Mouse (Mus musculus): ENCODE measurements around the gene Vipas39. TPM values are rescaled to one million over a fixed set of nuclear protein-coding genes. Genes with fewer than 3 reads are reported as not detected.
"Not testable (repeated sequence)": the region's sequence is repeated elsewhere in the genome, so short reads cannot be mapped to it uniquely, and the experiment has no call there.

Vipas39 gene
- polyA plus RNA-seq, 1 experiment from 2014 or later, result 79.1 TPM

DNA sequence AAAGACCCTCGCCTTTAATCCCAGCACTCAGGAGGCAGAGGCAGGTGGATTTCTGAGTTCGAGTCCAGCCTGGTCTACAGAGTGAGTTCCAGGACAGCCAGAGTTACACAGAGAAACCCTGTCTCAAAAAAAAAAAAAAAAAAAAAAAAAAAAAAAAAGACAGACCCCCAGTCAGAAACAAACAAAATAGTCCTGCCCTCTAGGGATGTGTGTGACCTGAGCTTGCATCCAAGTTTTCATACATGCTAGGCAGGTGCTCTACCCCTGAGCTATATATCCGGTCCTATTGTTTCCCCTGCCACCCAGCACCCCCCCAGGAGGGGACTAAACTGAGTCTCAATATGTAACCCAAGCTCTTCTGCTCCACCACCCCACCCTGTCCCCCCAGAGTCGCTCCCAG lies 11.2 kb upstream of the Vipas39 start:
- H3K27ac ChIP-seq (ENCODE audit: low read length); H3K4me3 ChIP-seq (replicated peaks; ENCODE audit: low read length); H3K27me3 ChIP-seq (replicated peaks; ENCODE audit: control insufficient read depth, insufficient read depth, low read length); ATAC-seq; H3K4me1 ChIP-seq (replicated peaks; ENCODE audit: control insufficient read depth, insufficient read depth, low read length); H3K9me3 ChIP-seq (ENCODE audit: control insufficient read depth, low read length); H3K9ac ChIP-seq (replicated peaks; ENCODE audit: low read depth, low read length); H3K4me2 ChIP-seq (ENCODE audit: low read length): not testable (repeated sequence)
- WGBS, result 88% methylated on average over 4 of the region's 4 CpGs
- peaks cover 22% of the 10 kb centered on the region for H3K36me3 ChIP-seq (ENCODE audit: control insufficient read depth, insufficient read depth)

DNA sequence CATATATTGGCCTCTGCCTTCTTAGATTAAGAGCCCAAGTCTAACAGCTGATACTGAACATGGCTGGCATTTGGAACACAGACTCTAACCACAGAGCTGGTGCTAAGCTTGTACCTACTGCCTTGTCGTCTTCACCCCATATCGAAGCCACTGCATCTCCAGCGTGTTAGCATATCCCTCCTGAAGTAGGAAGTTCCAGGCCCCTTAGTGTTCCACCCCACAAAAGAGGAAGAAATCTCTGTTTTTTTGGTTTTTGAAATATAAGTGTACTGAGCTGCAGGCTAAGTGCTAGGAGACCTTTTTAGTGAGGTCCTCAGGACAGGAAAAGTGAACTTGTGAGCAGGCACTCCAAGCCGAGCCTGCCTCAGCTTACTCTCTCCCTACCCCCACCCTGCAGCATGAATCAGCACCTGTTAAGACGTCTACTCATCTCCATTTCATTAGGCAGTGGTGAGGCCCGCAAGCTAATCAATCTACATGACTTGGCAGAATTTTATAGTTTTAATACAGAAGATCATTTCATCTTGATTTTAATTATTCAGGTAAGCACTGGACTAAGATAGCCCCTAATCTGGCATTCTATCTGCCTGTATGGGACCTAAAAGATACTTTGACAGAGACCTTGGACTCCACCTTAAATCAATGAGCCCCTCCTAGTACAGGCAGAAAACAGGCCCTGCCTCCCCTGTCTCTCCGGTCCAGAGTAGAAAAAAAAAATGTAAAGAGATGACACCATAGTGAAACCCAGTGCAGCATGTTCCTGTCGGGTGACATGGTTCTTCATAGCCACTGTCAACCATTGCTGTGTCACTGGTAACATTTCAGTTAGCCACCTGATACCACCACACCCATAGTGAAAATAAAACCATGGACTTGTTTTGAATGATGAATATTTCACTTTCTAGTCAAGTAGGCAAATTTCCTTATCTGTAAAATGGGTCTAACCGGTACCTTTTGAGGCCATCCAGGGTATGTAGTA lies 9.1 kb upstream of the Vipas39 start:
- WGBS, result 90% methylated on average over 9 of the region's 9 CpGs
- no peak overlapping the region for H3K9ac ChIP-seq (replicated peaks; ENCODE audit: low read depth, low read length)
- no peaks in the 10 kb centered on the region for H3K4me1 ChIP-seq (replicated peaks; ENCODE audit: control insufficient read depth, insufficient read depth, low read length)
- ATAC-seq, result no peak
- peaks cover 35% of the 10 kb centered on the region for H3K36me3 ChIP-seq (ENCODE audit: control insufficient read depth, insufficient read depth)
- no peaks in the 10 kb centered on the region for H3K27me3 ChIP-seq (replicated peaks; ENCODE audit: control insufficient read depth, insufficient read depth, low read length)
- no peak overlapping the region for H3K27ac ChIP-seq (ENCODE audit: low read length)
- H3K4me3 ChIP-seq (replicated peaks; ENCODE audit: low read length), result no peak overlapping the region
- no peaks in the 10 kb centered on the region for H3K9me3 ChIP-seq (ENCODE audit: control insufficient read depth, low read length)
- H3K4me2 ChIP-seq (ENCODE audit: low read length), result no peak overlapping the region

GRCm38 (mm10) chr12:87267682-87268081 lies 1.6 kb upstream of the Vipas39 start:
- Histone ChIP-seq H3K4me3 (replicated peaks; ENCODE audit: low read length) (peak overlapping the region; percentile 97), H3K4me1 (replicated peaks; ENCODE audit: control insufficient read depth, insufficient read depth, low read length) (peaks cover 23% of the 10 kb centered on the region), H3K4me2 (ENCODE audit: low read length) (peak overlapping the region; percentile 75), H3K27me3 (replicated peaks; ENCODE audit: control insufficient read depth, insufficient read depth, low read length) (no peaks in the 10 kb centered on the region), H3K9ac (replicated peaks; ENCODE audit: low read depth, low read length) (no peak overlapping the region), H3K9me3 (ENCODE audit: control insufficient read depth, low read length) (no peaks in the 10 kb centered on the region), H3K27ac (ENCODE audit: low read length) (no peak overlapping the region), H3K36me3 (ENCODE audit: control insufficient read depth, insufficient read depth) (peaks cover 23% of the 10 kb centered on the region)
- no peak for ATAC-seq
- 14% methylated on average over 4 of the region's 4 CpGs for WGBS

- ATAC-seq, result peak; percentile 53
- H3K4me1 ChIP-seq (replicated peaks; ENCODE audit: control insufficient read depth, insufficient read depth, low read length), result peaks cover 23% of the 10 kb centered on the region
- peak overlapping the region; percentile 75 for H3K4me2 ChIP-seq (ENCODE audit: low read length)
- peak overlapping the region; percentile 92 for H3K9ac ChIP-seq (replicated peaks; ENCODE audit: low read depth, low read length)
- H3K36me3 ChIP-seq (ENCODE audit: control insufficient read depth, insufficient read depth), result peaks cover 23% of the 10 kb centered on the region
- no peaks in the 10 kb centered on the region for H3K9me3 ChIP-seq (ENCODE audit: control insufficient read depth, low read length)
- H3K4me3 ChIP-seq (replicated peaks; ENCODE audit: low read length), result peak overlapping the region; percentile 97
- WGBS, result under 1% methylated on average over 31 of the region's 31 CpGs
- no peaks in the 10 kb centered on the region for H3K27me3 ChIP-seq (replicated peaks; ENCODE audit: control insufficient read depth, insufficient read depth, low read length)
- peak overlapping the region; percentile 88 for H3K27ac ChIP-seq (ENCODE audit: low read length)
Measured at GRCm38 (mm10) chr12:87266827-87267603, 959 bp upstream of the Vipas39 start.

DNA sequence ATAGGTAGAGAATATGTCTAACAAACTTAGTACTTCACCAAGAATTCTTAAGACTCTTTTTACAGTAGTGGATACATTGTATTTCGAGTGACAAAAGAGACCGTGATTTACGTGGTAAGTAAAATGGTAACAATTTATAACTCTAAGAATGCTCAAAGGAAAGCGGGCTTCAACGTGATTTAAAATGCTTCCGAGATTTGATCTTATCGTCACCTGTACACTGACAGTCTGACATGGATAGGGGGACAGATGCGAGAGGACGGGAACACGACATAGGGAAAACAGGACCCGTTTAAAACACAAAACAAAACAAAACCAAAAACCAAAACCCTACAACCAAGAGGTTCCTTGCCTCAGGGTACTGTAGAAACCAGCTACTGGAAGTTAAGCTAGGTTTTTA lies 612 bp downstream of the Vipas39 start:
- Histone ChIP-seq H3K9me3 (ENCODE audit: control insufficient read depth, low read length) (no peaks in the 10 kb centered on the region), H3K36me3 (ENCODE audit: control insufficient read depth, insufficient read depth) (peaks cover 17% of the 10 kb centered on the region), H3K4me3 (replicated peaks; ENCODE audit: low read length) (peak overlapping the region; percentile 97), H3K4me2 (ENCODE audit: low read length) (peak overlapping the region; percentile 85), H3K27me3 (replicated peaks; ENCODE audit: control insufficient read depth, insufficient read depth, low read length) (no peaks in the 10 kb centered on the region), H3K4me1 (replicated peaks; ENCODE audit: control insufficient read depth, insufficient read depth, low read length) (peaks cover 23% of the 10 kb centered on the region), H3K27ac (ENCODE audit: low read length) (peak overlapping the region; percentile 91), H3K9ac (replicated peaks; ENCODE audit: low read depth, low read length) (peak overlapping the region; percentile 91)
- no peak for ATAC-seq
- 23% methylated on average over 11 of the region's 11 CpGs for WGBS

DNA sequence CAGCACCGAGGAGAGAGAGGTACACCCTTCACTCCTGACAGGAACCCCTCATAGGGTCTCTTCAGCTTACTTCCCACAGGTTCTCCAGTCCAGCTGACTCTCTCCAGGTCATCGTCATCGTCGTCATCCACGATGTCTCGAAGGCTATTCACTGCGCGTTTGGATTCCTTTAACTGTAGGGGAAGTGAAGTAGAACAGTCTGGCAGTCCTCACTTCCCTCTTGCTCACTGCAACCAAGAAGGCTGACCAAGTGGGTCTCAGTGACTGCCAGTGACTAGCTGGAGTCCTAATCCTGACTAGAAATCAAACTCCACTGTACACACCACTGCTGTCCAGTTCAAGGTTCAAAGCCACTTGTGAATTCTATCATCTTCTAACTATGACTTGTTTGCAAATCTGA lies 5.5 kb downstream of the Vipas39 start:
- Histone ChIP-seq H3K9me3 (ENCODE audit: control insufficient read depth, low read length) (no peaks in the 10 kb centered on the region), H3K36me3 (ENCODE audit: control insufficient read depth, insufficient read depth) (peaks cover 35% of the 10 kb centered on the region), H3K9ac (replicated peaks; ENCODE audit: low read depth, low read length) (no peak overlapping the region), H3K4me2 (ENCODE audit: low read length) (no peak overlapping the region), H3K27me3 (replicated peaks; ENCODE audit: control insufficient read depth, insufficient read depth, low read length) (no peaks in the 10 kb centered on the region), H3K4me1 (replicated peaks; ENCODE audit: control insufficient read depth, insufficient read depth, low read length) (peaks cover 9% of the 10 kb centered on the region), H3K27ac (ENCODE audit: low read length) (no peak overlapping the region), H3K4me3 (replicated peaks; ENCODE audit: low read length) (no peak overlapping the region)
- no peak for ATAC-seq
- 96% methylated on average over 8 of the region's 8 CpGs for WGBS

DNA sequence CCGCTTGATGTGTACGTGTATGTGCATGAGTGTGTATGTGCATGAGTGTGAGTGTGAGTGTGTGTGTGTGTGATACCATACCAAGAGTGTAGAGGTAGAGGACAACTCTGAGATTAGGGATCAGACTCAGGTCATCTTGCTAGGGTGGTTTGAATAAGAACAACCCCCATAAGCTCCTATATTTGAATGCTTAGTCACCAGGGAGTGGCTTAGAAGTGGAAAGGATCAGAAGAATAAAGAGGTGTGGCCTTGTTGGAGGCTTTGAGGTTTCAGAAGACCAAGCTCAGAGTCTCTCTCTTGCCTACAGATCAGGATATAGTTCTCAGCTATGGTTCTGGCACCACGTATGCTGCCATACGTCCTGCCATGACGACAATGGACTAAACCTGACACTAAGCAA lies 9.4 kb downstream of the Vipas39 start:
- no peaks in the 10 kb centered on the region for H3K27me3 ChIP-seq (replicated peaks; ENCODE audit: control insufficient read depth, insufficient read depth, low read length)
- H3K9ac ChIP-seq (replicated peaks; ENCODE audit: low read depth, low read length), result no peak overlapping the region
- H3K4me2 ChIP-seq (ENCODE audit: low read length), result no peak overlapping the region
- no peak overlapping the region for H3K27ac ChIP-seq (ENCODE audit: low read length)
- H3K4me1 ChIP-seq (replicated peaks; ENCODE audit: control insufficient read depth, insufficient read depth, low read length), result no peaks in the 10 kb centered on the region
- H3K9me3 ChIP-seq (ENCODE audit: control insufficient read depth, low read length), result no peaks in the 10 kb centered on the region
- H3K4me3 ChIP-seq (replicated peaks; ENCODE audit: low read length), result no peak overlapping the region
- H3K36me3 ChIP-seq (ENCODE audit: control insufficient read depth, insufficient read depth), result peaks cover 58% of the 10 kb centered on the region
- ATAC-seq, result no peak
- WGBS, result 97% methylated on average over 5 of the region's 5 CpGs

DNA sequence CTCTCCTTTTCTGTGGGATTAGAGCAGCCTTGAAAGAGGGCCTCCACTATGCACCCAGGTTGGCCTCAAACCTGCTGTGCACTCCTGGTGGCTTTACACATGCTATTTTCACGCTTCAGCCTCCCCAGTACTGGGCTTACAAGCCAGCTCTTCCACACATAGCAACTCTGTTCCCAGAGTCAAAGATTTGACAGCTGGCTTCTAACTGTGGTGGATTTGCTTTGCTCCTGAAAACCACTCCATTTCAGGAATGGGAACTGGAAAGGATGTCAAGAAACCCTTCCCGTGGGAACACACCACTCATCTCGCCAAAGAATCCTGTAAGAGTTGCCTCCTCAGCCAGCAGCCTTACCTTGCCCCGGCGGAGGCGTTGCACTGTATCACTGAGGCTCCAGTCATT lies 12.2 kb downstream of the Vipas39 start:
- no peak overlapping the region for H3K27ac ChIP-seq (ENCODE audit: low read length)
- WGBS, result 90% methylated on average over 6 of the region's 6 CpGs

GRCm38 (mm10) chr12:87250161-87250560 lies 15.9 kb downstream of the Vipas39 start:
- no peak overlapping the region for H3K27ac ChIP-seq (ENCODE audit: low read length)
- no peaks in the 10 kb centered on the region for H3K9me3 ChIP-seq (ENCODE audit: control insufficient read depth, low read length)
- WGBS, result 92% methylated on average over 6 of the region's 6 CpGs
- ATAC-seq, result no peak
- H3K4me3 ChIP-seq (replicated peaks; ENCODE audit: low read length), result no peak overlapping the region
- H3K4me1 ChIP-seq (replicated peaks; ENCODE audit: control insufficient read depth, insufficient read depth, low read length), result no peaks in the 10 kb centered on the region
- peaks cover 58% of the 10 kb centered on the region for H3K36me3 ChIP-seq (ENCODE audit: control insufficient read depth, insufficient read depth)
- no peaks in the 10 kb centered on the region for H3K27me3 ChIP-seq (replicated peaks; ENCODE audit: control insufficient read depth, insufficient read depth, low read length)
- no peak overlapping the region for H3K9ac ChIP-seq (replicated peaks; ENCODE audit: low read depth, low read length)
- H3K4me2 ChIP-seq (ENCODE audit: low read length), result no peak overlapping the region

More for the DNA sequence above, 12.2 kb downstream of the Vipas39 start:
- H3K27me3 ChIP-seq (replicated peaks; ENCODE audit: control insufficient read depth, insufficient read depth, low read length), result no peaks in the 10 kb centered on the region
- H3K4me3 ChIP-seq (replicated peaks; ENCODE audit: low read length), result no peak overlapping the region
- H3K36me3 ChIP-seq (ENCODE audit: control insufficient read depth, insufficient read depth), result peaks cover 70% of the 10 kb centered on the region
- no peaks in the 10 kb centered on the region for H3K4me1 ChIP-seq (replicated peaks; ENCODE audit: control insufficient read depth, insufficient read depth, low read length)
- H3K9me3 ChIP-seq (ENCODE audit: control insufficient read depth, low read length), result no peaks in the 10 kb centered on the region
- H3K4me2 ChIP-seq (ENCODE audit: low read length), result no peak overlapping the region
- no peak overlapping the region for H3K9ac ChIP-seq (replicated peaks; ENCODE audit: low read depth, low read length)
- no peak for ATAC-seq
